Mouse (Mus musculus) MEL-GATA-1-ER (cell line): Measurements from ENCODE around the gene Mical3.

Source experiments
- DNase-seq: peaks from one replicate; pipeline ENCODE4 v3.0.0-alpha.2; 2012; ENCODE audit warnings: low read depth; ENCODE audit errors: extremely low read depth

Gene Mical3

GRCm38 (mm10) chr6:121018147-121018546 lies 112.7 kb downstream of the Mical3 start:
- no peak for DNase-seq

- DNase-seq: no peak
Measured at GRCm38 (mm10) chr6:121017436-121018031, 113.3 kb downstream of the Mical3 start.

GRCm38 (mm10) chr6:121016097-121016496 lies 114.7 kb downstream of the Mical3 start:
- DNase-seq: no peak

- no peak for DNase-seq
Measured at GRCm38 (mm10) chr6:121014339-121014738, 116.5 kb downstream of the Mical3 start.

GRCm38 (mm10) chr6:121013750-121014149 lies 117.0 kb downstream of the Mical3 start:
- no peak for DNase-seq

GRCm38 (mm10) chr6:121011709-121012108 lies 119.1 kb downstream of the Mical3 start:
- no peak for DNase-seq

- no peak for DNase-seq
Measured at GRCm38 (mm10) chr6:121009651-121010050, 121.1 kb downstream of the Mical3 start.

- no peak for DNase-seq
Measured at GRCm38 (mm10) chr6:121004959-121005358, 125.8 kb downstream of the Mical3 start.

- DNase-seq: no peak
Measured at GRCm38 (mm10) chr6:121002952-121003351, 127.8 kb downstream of the Mical3 start.

- no peak for DNase-seq
Measured at GRCm38 (mm10) chr6:120999860-121000526, 130.8 kb downstream of the Mical3 start.

- no peak for DNase-seq
Measured at GRCm38 (mm10) chr6:120999087-120999486, 131.7 kb downstream of the Mical3 start.

- no peak for DNase-seq
Measured at GRCm38 (mm10) chr6:120996607-120997006, 134.2 kb downstream of the Mical3 start.

- DNase-seq: no peak
Measured at GRCm38 (mm10) chr6:120995541-120995940, 135.3 kb downstream of the Mical3 start.

- DNase-seq: peak; percentile 31
Measured at GRCm38 (mm10) chr6:120991857-120992256, 138.9 kb downstream of the Mical3 start.

GRCm38 (mm10) chr6:120987571-120988084 lies 143.2 kb downstream of the Mical3 start:
- no peak for DNase-seq

GRCm38 (mm10) chr6:120987164-120987563 lies 143.6 kb downstream of the Mical3 start:
- DNase-seq: peak; percentile 77

- no peak for DNase-seq
Measured at GRCm38 (mm10) chr6:120986172-120986571, 144.6 kb downstream of the Mical3 start.

GRCm38 (mm10) chr6:120982314-120982713 lies 148.5 kb downstream of the Mical3 start:
- no peak for DNase-seq

- no peak for DNase-seq
Measured at GRCm38 (mm10) chr6:120981537-120981936, 149.3 kb downstream of the Mical3 start.

- DNase-seq: no peak
Measured at GRCm38 (mm10) chr6:120978019-120978621, 152.7 kb downstream of the Mical3 start.

- no peak for DNase-seq
Measured at GRCm38 (mm10) chr6:120976991-120977390, 153.8 kb downstream of the Mical3 start.

- no peak for DNase-seq
Measured at GRCm38 (mm10) chr6:120976097-120976496, 154.7 kb downstream of the Mical3 start.
